Mouse (Mus musculus): ENCODE results near the gene Gria2. TPM values are rescaled to one million over a fixed set of nuclear protein-coding genes. Genes with fewer than 3 reads are reported as not detected.

Gene Gria2
- total RNA-seq (2021): under 1 TPM; 0.07 to 0.14 TPM
- long read RNA-seq, experiment 1: 0 reads
- long read RNA-seq, experiment 2: 0 reads

DNA sequence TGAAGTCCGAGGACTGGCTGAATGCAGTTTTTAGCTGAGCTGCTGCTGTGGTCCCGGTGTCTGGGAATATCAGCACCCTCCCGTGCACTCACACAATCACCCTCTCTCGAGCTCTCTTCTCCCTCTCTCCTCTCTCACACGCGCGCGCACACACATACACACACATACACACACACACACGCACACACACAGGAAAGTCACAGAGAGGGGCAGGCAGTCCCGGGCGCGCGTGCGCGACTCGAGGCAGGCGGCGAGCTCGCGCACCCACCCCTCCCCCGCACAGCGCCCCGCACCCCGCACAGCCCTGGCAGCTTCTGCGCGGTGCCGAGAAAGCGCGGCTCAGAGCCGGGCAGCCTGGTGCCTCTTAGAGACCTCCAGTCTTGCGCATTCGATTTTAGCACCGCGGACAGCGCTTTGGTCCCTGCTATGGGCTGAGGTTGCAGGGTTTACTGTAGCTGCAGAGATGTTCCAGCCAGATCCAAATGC is at the start of gene Gria2:
Gene Gria2 (minus strand): TSS at position 240 of the 486 bp plus-strand sequence.
- no peak for DNase-seq (ENCODE audit: low spot score)

DNA sequence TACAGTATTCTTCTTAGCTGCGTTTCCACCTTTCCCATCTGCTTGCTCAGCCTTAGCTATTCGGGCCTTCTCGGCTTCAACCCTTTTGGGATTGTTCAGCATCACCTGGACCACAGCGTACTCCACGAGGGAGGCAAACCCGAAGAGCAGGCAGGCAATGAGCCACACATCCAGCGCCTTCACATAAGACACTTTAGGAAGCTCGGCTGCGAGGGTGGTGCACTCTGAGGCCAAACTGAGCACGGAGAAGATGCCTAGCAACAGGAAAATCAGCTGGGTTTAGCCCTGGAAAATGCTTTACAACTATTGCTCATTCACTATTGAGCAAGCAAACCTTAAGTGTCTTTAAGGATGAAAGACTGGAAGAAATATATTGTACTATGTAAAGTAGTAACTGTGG is 48.3 kb upstream of the Gria2 start:
- no peak for DNase-seq (ENCODE audit: low spot score)

DNA sequence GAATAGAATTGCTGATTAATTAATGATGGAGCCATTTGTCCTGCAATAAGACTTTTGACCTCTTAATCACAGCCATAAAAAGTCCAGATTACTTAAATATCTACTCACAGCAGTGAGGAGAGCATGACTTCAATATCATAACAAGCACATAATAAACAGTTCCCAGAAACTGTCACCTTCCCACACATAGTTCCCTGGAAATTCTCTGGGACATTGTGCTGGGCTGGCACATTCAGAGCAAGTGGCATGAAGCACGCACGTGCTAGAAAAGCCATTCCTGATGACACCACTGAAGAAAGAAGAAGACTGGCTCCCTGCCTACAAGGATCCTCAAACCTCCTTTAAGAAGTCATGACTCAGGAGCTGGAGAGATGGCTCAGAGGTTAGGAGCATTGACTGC is 43.0 kb upstream of the Gria2 start:
- DNase-seq (ENCODE audit: low spot score): no peak

- no peak for DNase-seq (ENCODE audit: low spot score)
These were observed 37.2 kb upstream of the Gria2 start for GRCm38 (mm10) chr3:80839845-80840244.

DNA sequence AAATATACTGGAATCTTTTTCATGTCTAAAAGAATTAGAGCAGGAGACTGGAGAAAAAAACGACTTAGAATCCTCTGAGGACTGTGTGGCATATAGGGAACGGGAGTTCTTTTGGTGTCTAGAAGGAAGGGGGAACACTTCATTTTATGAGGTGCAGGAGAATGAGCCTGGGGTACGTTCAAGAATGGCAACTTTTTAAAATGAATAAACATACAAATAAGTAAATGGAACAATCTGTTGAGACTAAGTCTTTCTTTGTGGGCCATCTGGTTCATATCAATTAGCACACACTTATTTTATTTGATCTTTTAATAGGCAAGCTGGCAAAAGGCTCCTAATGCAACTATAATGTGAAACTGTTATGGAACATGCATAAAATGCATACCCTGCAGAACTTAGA is 34.9 kb upstream of the Gria2 start:
- DNase-seq (ENCODE audit: low spot score): no peak

GRCm38 (mm10) chr3:80823975-80824374 is 21.3 kb upstream of the Gria2 start:
- no peak for DNase-seq (ENCODE audit: low spot score)

GRCm38 (mm10) chr3:80818619-80819018 is 16.0 kb upstream of the Gria2 start:
- DNase-seq (ENCODE audit: low spot score): no peak

- no peak for DNase-seq (ENCODE audit: low spot score)
These were observed 11.1 kb upstream of the Gria2 start for GRCm38 (mm10) chr3:80813734-80814133.

GRCm38 (mm10) chr3:80812237-80812636 is 9.6 kb upstream of the Gria2 start:
- no peak for DNase-seq (ENCODE audit: low spot score)

- no peak for DNase-seq (ENCODE audit: low spot score)
These were observed 2.7 kb upstream of the Gria2 start for GRCm38 (mm10) chr3:80805327-80805726.

DNA sequence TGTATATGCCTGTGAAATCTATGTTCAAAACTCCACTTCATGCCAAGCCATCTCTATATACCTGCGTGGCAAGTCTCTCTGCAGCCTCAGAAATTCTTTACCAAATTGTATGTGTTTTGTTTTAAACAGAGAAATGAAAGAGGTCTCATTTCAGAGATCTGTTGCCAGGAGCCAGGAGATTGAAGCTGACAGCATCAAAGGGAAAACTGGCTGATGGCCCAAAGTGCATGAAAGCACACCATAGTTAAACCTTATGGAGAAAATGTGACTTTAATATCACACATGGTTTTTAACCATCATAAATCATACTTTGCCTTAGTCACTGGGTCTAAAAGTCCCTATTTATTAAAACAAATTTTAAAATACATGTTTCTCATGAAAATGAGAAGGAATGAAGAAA is 1.2 kb upstream of the Gria2 start:
- no peak for DNase-seq (ENCODE audit: low spot score)

DNA sequence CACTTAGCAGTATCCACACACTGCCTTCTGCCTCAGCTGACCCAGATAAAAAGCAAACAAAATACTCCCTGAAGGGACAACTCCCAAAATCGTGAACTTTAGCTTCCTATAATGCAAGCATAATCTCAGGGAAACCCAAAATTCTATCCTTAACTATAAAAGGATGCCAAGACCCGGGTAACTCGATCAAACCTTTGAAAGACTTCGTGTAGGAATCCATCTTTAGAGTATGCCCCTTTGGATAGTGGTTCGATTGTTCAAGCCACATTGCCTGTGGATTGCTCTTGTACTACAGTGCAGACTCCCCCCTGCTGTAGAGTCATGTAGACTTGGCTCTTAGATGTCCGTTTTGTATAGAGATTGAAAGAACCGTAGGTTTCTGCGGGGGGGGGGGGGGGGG is 576 bp upstream of the Gria2 start:
- DNase-seq (ENCODE audit: low spot score): no peak

GRCm38 (mm10) chr3:80801827-80802310 is 766 bp downstream of the Gria2 start:
- DNase-seq (ENCODE audit: low spot score): no peak

DNA sequence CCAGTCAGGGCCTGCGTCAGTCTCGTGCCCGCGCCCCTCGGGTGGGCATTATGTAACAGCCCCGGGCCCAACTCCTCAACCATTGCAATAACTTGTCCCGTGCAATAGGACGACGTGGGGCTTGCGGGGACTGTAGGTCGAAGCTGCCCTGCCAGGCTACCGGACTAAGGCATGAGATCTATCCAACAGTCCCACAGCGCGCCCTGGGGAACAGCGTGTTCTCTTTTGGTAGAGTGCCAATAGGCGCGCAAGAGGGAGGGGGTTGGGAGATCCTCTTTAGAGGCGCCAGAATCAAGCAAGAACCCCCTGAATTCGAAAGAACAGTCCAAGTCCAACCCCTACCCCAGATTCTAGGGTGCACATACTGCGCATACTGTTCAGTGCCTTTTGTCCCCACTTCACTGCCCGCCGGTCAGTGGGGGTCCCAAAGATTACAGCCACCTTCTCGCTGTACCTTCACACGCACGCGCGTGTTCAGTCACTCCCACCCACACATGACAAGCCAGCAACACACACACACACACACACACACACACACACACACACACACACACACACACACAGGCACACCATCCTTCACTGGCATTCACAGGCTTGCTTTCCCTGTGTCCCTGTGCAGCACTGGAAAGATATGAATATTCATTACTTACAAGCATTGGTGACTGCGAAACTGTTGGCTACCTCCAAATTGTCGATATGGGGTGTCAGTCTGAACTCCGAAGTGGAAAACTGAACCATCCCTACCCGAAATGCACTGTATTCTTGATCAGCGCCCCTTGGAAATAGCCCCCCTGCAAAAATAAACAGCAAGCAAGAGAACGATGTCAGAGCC is 1.4 kb downstream of the Gria2 start:
- no peak for DNase-seq (ENCODE audit: low spot score)

GRCm38 (mm10) chr3:80800299-80800994 is 2.2 kb downstream of the Gria2 start:
- DNase-seq (ENCODE audit: low spot score): no peak

DNA sequence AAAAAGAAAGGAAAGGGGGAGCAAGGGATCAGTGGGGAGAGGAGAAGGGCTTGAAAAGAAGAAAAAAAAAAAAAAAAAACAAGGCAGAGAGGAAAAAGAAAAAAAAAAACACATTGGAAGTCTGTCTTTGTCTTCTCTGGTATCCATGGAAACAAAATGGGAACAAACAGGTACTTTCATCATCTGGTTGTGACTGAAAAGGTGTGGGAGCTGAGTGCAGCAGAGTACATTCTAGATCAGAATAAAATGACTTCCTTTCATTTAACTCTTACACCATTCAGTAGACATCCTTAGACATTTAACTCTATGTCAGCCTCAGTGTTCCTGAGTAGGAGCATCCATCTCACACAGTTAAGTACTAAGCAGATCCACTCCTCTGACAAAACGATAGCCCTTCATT is 4.7 kb downstream of the Gria2 start:
- no peak for DNase-seq (ENCODE audit: low spot score)

- DNase-seq (ENCODE audit: low spot score): no peak
These were observed 5.9 kb downstream of the Gria2 start for GRCm38 (mm10) chr3:80796764-80797163.

DNA sequence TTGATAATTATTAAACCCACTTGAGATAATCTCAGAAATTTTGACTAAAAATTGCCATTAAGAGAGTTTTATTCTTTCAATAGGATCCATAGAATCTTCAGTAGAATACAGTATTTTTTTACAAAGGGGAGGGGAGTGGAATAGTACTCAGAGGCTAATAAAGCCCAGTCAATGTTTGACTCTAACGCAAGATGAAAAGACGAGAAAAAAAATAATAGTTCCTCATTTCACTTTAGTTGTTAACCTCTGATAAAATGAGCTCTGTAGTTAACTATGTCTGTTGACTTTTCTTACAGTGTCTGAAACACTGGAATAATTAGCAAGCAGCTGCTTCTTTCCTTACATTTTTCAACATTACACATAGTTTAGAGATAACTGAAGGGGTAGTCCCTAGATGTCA is 7.4 kb downstream of the Gria2 start:
- DNase-seq (ENCODE audit: low spot score): no peak

DNA sequence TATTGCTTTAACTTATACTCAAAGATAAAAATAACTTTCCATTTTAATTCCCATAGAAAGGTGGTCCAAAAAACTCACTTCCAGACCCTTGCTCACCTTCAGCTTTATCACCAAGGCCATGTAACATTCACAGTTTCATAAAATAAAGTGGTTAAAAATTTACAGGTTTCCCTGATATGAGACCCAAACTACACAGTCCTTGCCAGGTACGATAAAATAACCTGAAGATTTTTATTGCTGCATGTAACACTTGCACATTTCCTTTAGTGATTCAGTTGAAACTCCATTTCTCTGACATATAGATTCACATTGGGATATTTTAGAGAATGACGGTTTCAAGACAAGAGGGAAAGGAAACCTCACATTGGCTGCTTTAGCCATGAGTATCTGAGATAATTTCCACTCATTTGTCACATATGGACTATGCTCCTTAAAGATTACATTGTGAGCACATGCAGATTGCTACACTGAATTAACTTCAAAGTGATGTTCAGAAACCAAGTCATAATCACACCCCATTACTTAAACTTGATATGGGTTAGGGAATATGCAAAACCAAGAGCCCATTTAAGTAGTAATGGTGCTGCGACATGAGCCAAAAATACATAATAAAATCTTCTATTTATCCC is 15.4 kb downstream of the Gria2 start:
- DNase-seq (ENCODE audit: low spot score): no peak

GRCm38 (mm10) chr3:80781144-80781530 is 21.5 kb downstream of the Gria2 start:
- DNase-seq (ENCODE audit: low spot score): no peak

DNA sequence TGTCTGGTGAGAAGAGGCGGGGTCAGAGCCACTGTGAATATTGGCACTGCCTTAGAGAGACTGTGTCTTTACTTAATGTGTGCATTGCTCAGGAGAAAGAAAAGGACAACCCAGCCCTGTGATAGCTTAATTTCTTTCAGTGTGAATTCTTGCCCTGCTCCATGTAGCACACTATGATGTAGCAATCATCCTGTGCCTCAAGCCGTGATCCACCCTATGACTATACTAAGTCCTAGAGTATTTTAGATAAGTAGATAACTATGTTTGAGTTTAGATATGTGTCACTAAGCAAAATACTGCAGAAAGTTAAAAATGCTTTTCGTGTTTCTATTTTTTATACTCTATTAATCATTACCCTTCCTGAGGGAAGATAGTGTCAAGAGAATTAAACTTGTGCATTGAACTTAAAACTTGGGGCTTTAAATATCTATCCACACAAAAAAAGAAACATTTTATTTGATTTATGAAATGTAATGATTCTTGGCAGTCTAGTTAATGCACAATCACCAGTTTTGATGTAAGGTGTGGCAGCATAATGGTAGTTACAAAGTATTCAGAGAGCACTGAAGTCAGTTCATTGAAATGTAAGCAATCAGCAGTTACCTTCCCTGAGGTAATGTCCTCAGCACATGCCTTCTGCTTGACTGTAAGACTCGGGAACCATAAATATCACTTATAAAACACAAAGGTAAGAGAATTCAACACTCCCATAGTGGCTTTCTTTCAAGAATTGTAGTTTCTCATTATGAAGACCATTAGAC is 22.1 kb downstream of the Gria2 start:
- no peak for DNase-seq (ENCODE audit: low spot score)
